In genomic region chr7:35388694-35389093, GRCm38 (mm10) we compare ENCODE assay signal across 31 mouse cellular contexts. TPM values are rescaled to one million over a fixed set of nuclear protein-coding genes. Genes with fewer than 3 reads are reported as not detected.
DNase-seq lines count a peak whose midpoint lies in the region; ATAC-seq lines count a peak whose summit lies in the region.
"Had no signal": no experiment of that assay in that cellular context is flagged by ENCODE, and none has a peak within 500 bp of the region (broad histone marks: within the 10 kb centered on the region; RNA-seq: fewer than 3 reads in every experiment).

No protein-coding gene starts in this region.

- no peak overlapping the region for H3K4me3 ChIP-seq in heart, embryonic 10.5 days
- H3K4me3 ChIP-seq in kidney, embryonic 15.5 days (replicated peaks): no peak overlapping the region
- H3K4me3 ChIP-seq in lung, embryonic 15.5 days: no peak overlapping the region
- H3K4me3 ChIP-seq: embryonic facial prominence, embryonic 12.5 days; heart, embryonic 13.5 days; limb, embryonic 13.5 days; liver, embryonic 12.5 days had no signal

- DNase-seq in heart, embryonic 10.5 days (ENCODE audit: low spot score): no peak
- DNase-seq in heart, postnatal 36 days: no peak
- DNase-seq in kidney, adult 9 months: no peak
- no peak for DNase-seq in lung, postnatal 14 days
- DNase-seq in ES-CJ7 (ENCODE audit: low read depth, low spot score): peak; percentile 70
- no peak for DNase-seq in cerebellum, postnatal 4 days (ENCODE audit: low spot score in 2 of 2)
- DNase-seq: adrenal gland, adult 8-10 months; cerebellum, adult 18-20 months; cerebellum, postnatal 14 days; forebrain, postnatal 0 days; gastrocnemius, postnatal 14 days; heart, adult 11 months; heart, postnatal 14 days; lung, adult 18-20 months; midbrain, embryonic 14.5 days; thymus, postnatal 14 days had no signal

- H3K4me2 ChIP-seq in kidney, embryonic 15.5 days: no peak overlapping the region
- H3K4me2 ChIP-seq in lung, embryonic 15.5 days: no peak overlapping the region
- H3K4me2 ChIP-seq: embryonic facial prominence, embryonic 12.5 days; heart, embryonic 13.5 days; hindbrain, embryonic 14.5 days; limb, embryonic 13.5 days; liver, embryonic 12.5 days had no signal

- peaks cover 24% of the 10 kb centered on the region; the same call in 1 of the 2 replicates for H3K36me3 ChIP-seq in heart, embryonic 10.5 days
- peaks cover 35% of the 10 kb centered on the region for H3K36me3 ChIP-seq in kidney, embryonic 15.5 days
- H3K36me3 ChIP-seq in lung, embryonic 15.5 days: no peaks in the 10 kb centered on the region; the same call in 1 of the 2 replicates

- H3K9ac ChIP-seq in kidney, embryonic 15.5 days: no peak overlapping the region
- no peak overlapping the region for H3K9ac ChIP-seq in lung, embryonic 15.5 days
- H3K9ac ChIP-seq: embryonic facial prominence, embryonic 12.5 days; forebrain, postnatal 0 days; heart, embryonic 13.5 days; hindbrain, embryonic 14.5 days; limb, embryonic 13.5 days; liver, embryonic 12.5 days had no signal

- H3K27me3 ChIP-seq in heart, embryonic 10.5 days (ENCODE audit: insufficient read depth, poor library complexity, severe bottlenecking): no peaks in the 10 kb centered on the region
- H3K27me3 ChIP-seq in kidney, embryonic 15.5 days: no peaks in the 10 kb centered on the region
- H3K27me3 ChIP-seq in lung, embryonic 15.5 days: no peaks in the 10 kb centered on the region
- H3K27me3 ChIP-seq: embryonic facial prominence, embryonic 12.5 days; heart, embryonic 13.5 days; limb, embryonic 13.5 days; liver, embryonic 12.5 days; Patski had no signal

- ATAC-seq in kidney, embryonic 15.5 days (replicated peaks; ENCODE audit: low FRiP score): peak; percentile 81
- ATAC-seq in lung, embryonic 15.5 days (ENCODE audit: borderline replicate concordance, extremely low read depth, low FRiP score, low TSS enrichment): 0 out of 2 replicates have a peak, but pooled peaks have one; percentile 57
- ATAC-seq: activated CD4-positive, CD25-positive, alpha-beta regulatory T cell, adult 4 months; forebrain, postnatal 0 days; inflammation-experienced regulatory T-cells, adult 6 months; liver, embryonic 12.5 days; Patski had no signal

- H3K4me1 ChIP-seq in heart, embryonic 10.5 days: peaks cover 15% of the 10 kb centered on the region
- H3K4me1 ChIP-seq in kidney, embryonic 15.5 days: peaks cover 40% of the 10 kb centered on the region
- H3K4me1 ChIP-seq in lung, embryonic 15.5 days: no peaks in the 10 kb centered on the region
- H3K4me1 ChIP-seq: embryonic facial prominence, embryonic 12.5 days; limb, embryonic 13.5 days; liver, embryonic 12.5 days had no signal

- intact Hi-C loops in heart, postnatal 36 days (cut with DNase I): no loop called here

- 68% methylated on average over 6 of the region's 6 CpGs for WGBS in heart, embryonic 10.5 days
- 29% methylated on average over 6 of the region's 6 CpGs for WGBS in kidney, embryonic 15.5 days
- 34% methylated on average over 6 of the region's 6 CpGs for WGBS in lung, embryonic 15.5 days

- H3K27ac ChIP-seq in heart, embryonic 10.5 days: 0 out of 2 replicates have a peak overlapping the region, but pooled peaks have one; percentile 6
- H3K27ac ChIP-seq in kidney, embryonic 15.5 days: peak overlapping the region; percentile 83
- no peak overlapping the region for H3K27ac ChIP-seq in lung, embryonic 15.5 days
- H3K27ac ChIP-seq: embryonic facial prominence, embryonic 12.5 days; heart, embryonic 13.5 days; hindbrain, embryonic 14.5 days; limb, embryonic 13.5 days; liver, embryonic 12.5 days had no signal

- H3K9me3 ChIP-seq in heart, embryonic 10.5 days: no peaks in the 10 kb centered on the region
- no peaks in the 10 kb centered on the region for H3K9me3 ChIP-seq in kidney, embryonic 15.5 days (replicated peaks)
- no peaks in the 10 kb centered on the region for H3K9me3 ChIP-seq in lung, embryonic 15.5 days
- H3K9me3 ChIP-seq: embryonic facial prominence, embryonic 12.5 days; G1E; heart, embryonic 13.5 days; limb, embryonic 13.5 days; liver, embryonic 12.5 days had no signal

RNA-seq across cellular contexts. Expression of gene Faap24, which starts 7.9 kb away (rescaled TPM):
- 17.8 and 22.9 TPM in 2 replicates for polyA plus RNA-seq in heart, embryonic 10.5 days (2016; fragmentation: Nextera tagmentation; extraction: Ambion mirVana)
- 1 to 10 TPM; 1.7 to 1.9 TPM for total RNA-seq in heart, postnatal 36 days (2021)
- polyA plus RNA-seq in kidney, embryonic 15.5 days (2015; fragmentation: Nextera tagmentation; extraction: Ambion mirVana): 19.4 and 20.2 TPM in 2 replicates
- 18.0 and 19.0 TPM in 2 replicates for polyA plus RNA-seq in lung, embryonic 15.5 days (2015; fragmentation: Nextera tagmentation; extraction: Ambion mirVana)

RNA-seq across cellular contexts. Expression of gene Cep89, which starts 8.1 kb away (rescaled TPM):
- 43.2 and 45.1 TPM in 2 replicates for polyA plus RNA-seq in heart, embryonic 10.5 days (2016; fragmentation: Nextera tagmentation; extraction: Ambion mirVana)
- 10 to 100 TPM; 13.0 to 14.1 TPM for total RNA-seq in heart, postnatal 36 days (2021)
- 53.9 and 63.3 TPM in 2 replicates for polyA plus RNA-seq in kidney, embryonic 15.5 days (2015; fragmentation: Nextera tagmentation; extraction: Ambion mirVana)
- polyA plus RNA-seq in lung, embryonic 15.5 days (2015; fragmentation: Nextera tagmentation; extraction: Ambion mirVana): 52.9 and 56.8 TPM in 2 replicates

RNA-seq across cellular contexts. Expression of gene Rhpn2, which starts 54.7 kb away (rescaled TPM):
- polyA plus RNA-seq in heart, embryonic 10.5 days (2016; fragmentation: Nextera tagmentation; extraction: Ambion mirVana): 7.7 and 8.2 TPM in 2 replicates
- 1 to 10 TPM; 4.5 to 6.1 TPM for total RNA-seq in heart, postnatal 36 days (2021)
- polyA plus RNA-seq in kidney, embryonic 15.5 days (2015; fragmentation: Nextera tagmentation; extraction: Ambion mirVana): 14.3 and 14.4 TPM in 2 replicates
- 4.7 and 5.0 TPM in 2 replicates for polyA plus RNA-seq in lung, embryonic 15.5 days (2015; fragmentation: Nextera tagmentation; extraction: Ambion mirVana)
- total RNA-seq: megakaryocyte, adult 5-6 weeks had no signal

RNA-seq across cellular contexts. Expression of gene Slc7a9, which starts 59.9 kb away (rescaled TPM):
- polyA plus RNA-seq in heart, embryonic 10.5 days (2016; fragmentation: Nextera tagmentation; extraction: Ambion mirVana): 0.63 and 1.2 TPM in 2 replicates
- total RNA-seq in heart, postnatal 36 days (2021): not detected
- polyA plus RNA-seq in kidney, embryonic 15.5 days (2015; fragmentation: Nextera tagmentation; extraction: Ambion mirVana): 8.4 and 9.2 TPM in 2 replicates
- 0.30 and 0.38 TPM in 2 replicates for polyA plus RNA-seq in lung, embryonic 15.5 days (2015; fragmentation: Nextera tagmentation; extraction: Ambion mirVana)
- total RNA-seq: adrenal gland, adult 8-10 months; forebrain, postnatal 0 days; gastrocnemius, postnatal 14 days; heart, postnatal 14 days; left cerebral cortex, adult 18-20 months; left cerebral cortex, postnatal 25 days; megakaryocyte, adult 5-6 weeks had no signal
- polyA plus RNA-seq: activated CD4-positive, CD25-positive, alpha-beta regulatory T cell, adult 4 months; G1E; hindbrain, embryonic 14.5 days; inflammation-experienced regulatory T-cells, adult 6 months; midbrain, embryonic 14.5 days; neural tube, embryonic 11.5 days; Patski had no signal
